Mouse (Mus musculus) granulocyte monocyte progenitor cell, adult 5-6 weeks (primary cell): ENCODE measurements around the gene Defb28. TPM values are rescaled to one million over a fixed set of nuclear protein-coding genes. Genes with fewer than 3 reads are reported as not detected.

Experiments
- ATAC-seq: replicated peaks from 2 replicates; pipeline ENCODE4 v1.8.0; 2016; ENCODE audit warnings: mild to moderate bottlenecking, moderate TSS enrichment, inconsistent platforms; ENCODE audit not compliant: poor library complexity, severe bottlenecking
- total RNA-seq, 2 experiments: library from RNA; stranded (forward) in 1 of 2; stranded (reverse) in 1 of 2; fragments of 200-712, 200-1000 nt in 1 of 2; fragments of >200 nt in 1 of 2; fragmentation: Nextera tagmentation in 1 of 2; gene quantifications; 2 replicates each; pipeline ENCODE4 v1.2.3; 2014 to 2017

The Defb28 gene
- not detected in 2 replicates for total RNA-seq (2014; fragmentation: Nextera tagmentation)
- total RNA-seq (2017), result not detected in 2 replicates

GRCm38 (mm10) chr2:152517981-152518380 lies at the start of gene Defb28:
Gene Defb28, plus strand, starts transcription at chr2:152518255.
- no peak for ATAC-seq

- peak; percentile 44; the same call in 1 of the 2 replicates for ATAC-seq
Observed at GRCm38 (mm10) chr2:152470973-152471372, 47.1 kb upstream of the Defb28 start.

- no peak for ATAC-seq
Observed at GRCm38 (mm10) chr2:152472434-152472833, 45.6 kb upstream of the Defb28 start.

- no peak for ATAC-seq
Observed at GRCm38 (mm10) chr2:152476763-152477162, 41.3 kb upstream of the Defb28 start, which contains the start of gene Defb20. Gene Defb20, plus strand, starts transcription at chr2:152477063.

GRCm38 (mm10) chr2:152480881-152481280 lies 37.2 kb upstream of the Defb28 start:
- ATAC-seq, result peak; percentile 56

- no peak for ATAC-seq
Observed at GRCm38 (mm10) chr2:152481726-152482125, 36.3 kb upstream of the Defb28 start.

GRCm38 (mm10) chr2:152487024-152487423 lies 31.0 kb upstream of the Defb28 start:
- no peak for ATAC-seq

- no peak for ATAC-seq
Observed at GRCm38 (mm10) chr2:152490038-152490437, 28.0 kb upstream of the Defb28 start, which contains the start of gene Defb22. Gene Defb22, minus strand, starts transcription at chr2:152490138.

GRCm38 (mm10) chr2:152493151-152493550 lies 24.9 kb upstream of the Defb28 start:
- ATAC-seq, result no peak

- no peak for ATAC-seq
Observed at GRCm38 (mm10) chr2:152498020-152498419, 20.0 kb upstream of the Defb28 start.

- no peak for ATAC-seq
Observed at GRCm38 (mm10) chr2:152500204-152500862, 17.7 kb upstream of the Defb28 start.

GRCm38 (mm10) chr2:152500863-152501229 lies 17.2 kb upstream of the Defb28 start:
- ATAC-seq, result no peak

GRCm38 (mm10) chr2:152503950-152504349 lies 14.1 kb upstream of the Defb28 start:
- no peak; the same call in 1 of the 2 replicates for ATAC-seq

GRCm38 (mm10) chr2:152511592-152511991 lies 6.5 kb upstream of the Defb28 start, which contains the start of gene Defb26:
Gene Defb26, minus strand, starts transcription at chr2:152511692.
- no peak for ATAC-seq

- no peak for ATAC-seq
Observed at GRCm38 (mm10) chr2:152516084-152516483, 2.0 kb upstream of the Defb28 start.

GRCm38 (mm10) chr2:152539944-152540710 lies 22.1 kb downstream of the Defb28 start, which contains the start of gene Defb29:
Gene Defb29, minus strand, starts transcription at chr2:152540098.
- no peak for ATAC-seq

GRCm38 (mm10) chr2:152541979-152542378 lies 23.9 kb downstream of the Defb28 start:
- ATAC-seq, result peak; percentile 95

- ATAC-seq, result no peak
Observed at GRCm38 (mm10) chr2:152542897-152543296, 24.8 kb downstream of the Defb28 start.

- ATAC-seq, result no peak
Observed at GRCm38 (mm10) chr2:152543478-152543877, 25.4 kb downstream of the Defb28 start.

GRCm38 (mm10) chr2:152544691-152545090 lies 26.6 kb downstream of the Defb28 start:
- peak; percentile 66 for ATAC-seq

GRCm38 (mm10) chr2:152548124-152548523 lies 30.1 kb downstream of the Defb28 start:
- no peak for ATAC-seq
